Mouse (Mus musculus) gastrocnemius, postnatal 4 days (tissue): ENCODE results near the gene Gm5868. TPM values are rescaled to one million over a fixed set of nuclear protein-coding genes. Genes with fewer than 3 reads are reported as not detected.
"Not testable (repeated sequence)": the region's sequence is repeated elsewhere in the genome, so short reads cannot be mapped to it uniquely, and the experiment has no call there.

Experiments used
- DNase-seq, 2 experiments: peaks; one replicate each; pipeline ENCODE4 v3.0.0; 2021 to 2022; ENCODE audit warnings: low spot score in 2 of 2, mixed read lengths in 2 of 2
- long read RNA-seq, 2 experiments: library from polyadenylated mRNA; stranded (forward); transcript quantifications; one replicate each; pipeline ENCODE4 v2.0.0; 2021
- total RNA-seq, 2 experiments: library from RNA; stranded (reverse); gene quantifications; 2 replicates each; pipeline ENCODE4 v1.2.3; 2021

Gm5868 gene
- not detected for total RNA-seq
- long read RNA-seq, experiment 1, result 0 reads
- long read RNA-seq, experiment 2, result 0 reads

- no peak for DNase-seq
Observed at GRCm38 (mm10) chr5:72587192-72587681, at the start of gene Gm5868. TSS of gene Gm5868 (minus strand) at chr5:72587551.

- DNase-seq, result no peak
Observed at GRCm38 (mm10) chr5:72636576-72636975, 49.2 kb upstream of the Gm5868 start.

- no peak for DNase-seq
Observed at GRCm38 (mm10) chr5:72636122-72636521, 48.8 kb upstream of the Gm5868 start.

- DNase-seq, result no peak
Observed at GRCm38 (mm10) chr5:72634791-72635271, 47.5 kb upstream of the Gm5868 start.

GRCm38 (mm10) chr5:72630026-72630425 lies 42.7 kb upstream of the Gm5868 start:
- no peak for DNase-seq

GRCm38 (mm10) chr5:72621022-72621421 lies 33.7 kb upstream of the Gm5868 start:
- no peak for DNase-seq

- DNase-seq, result no peak
Observed at GRCm38 (mm10) chr5:72617413-72617812, 30.1 kb upstream of the Gm5868 start.

GRCm38 (mm10) chr5:72603138-72603537 lies 15.8 kb upstream of the Gm5868 start:
- DNase-seq, result no peak

GRCm38 (mm10) chr5:72601006-72601405 lies 13.7 kb upstream of the Gm5868 start:
- DNase-seq, result peak in 1 of 2 experiments; percentile 25

- not testable (repeated sequence) for DNase-seq
Observed at GRCm38 (mm10) chr5:72586667-72587191, 622 bp downstream of the Gm5868 start.

GRCm38 (mm10) chr5:72586122-72586521 lies 1.2 kb downstream of the Gm5868 start:
- not testable (repeated sequence) for DNase-seq

GRCm38 (mm10) chr5:72580970-72581332 lies 6.4 kb downstream of the Gm5868 start, which contains the start of gene Zar1:
TSS of gene Zar1 (minus strand) at chr5:72581254.
- DNase-seq, result not testable (repeated sequence)

- DNase-seq, result peak in 1 of 2 experiments; percentile 20
Observed at GRCm38 (mm10) chr5:72580088-72580969, 7.0 kb downstream of the Gm5868 start.

GRCm38 (mm10) chr5:72579599-72579998 lies 7.8 kb downstream of the Gm5868 start:
- not testable (repeated sequence) for DNase-seq

- DNase-seq, result no peak
Observed at GRCm38 (mm10) chr5:72565621-72566020, 21.7 kb downstream of the Gm5868 start.

- not testable (repeated sequence) for DNase-seq
Observed at GRCm38 (mm10) chr5:72563183-72563582, 24.2 kb downstream of the Gm5868 start.

GRCm38 (mm10) chr5:72560976-72561628 lies 26.2 kb downstream of the Gm5868 start:
- no peak for DNase-seq

- DNase-seq, result peak; percentile 88 to 97
Observed at GRCm38 (mm10) chr5:72559544-72560049, 27.8 kb downstream of the Gm5868 start, which contains the start of gene Nfxl1. TSS of gene Nfxl1 (minus strand) at chr5:72559684.

- DNase-seq, result peak in 1 of 2 experiments; percentile 21
Observed at GRCm38 (mm10) chr5:72558716-72559526, 28.4 kb downstream of the Gm5868 start.

- DNase-seq, result no peak
Observed at GRCm38 (mm10) chr5:72556245-72556644, 31.1 kb downstream of the Gm5868 start.
